Mouse (Mus musculus) bone marrow macrophage, adult 2 months (primary cell): ENCODE measurements around the gene Ppp1r12b.

Source experiments
- CTCF ChIP-seq: IDR thresholded peaks from 2 replicates; pipeline ENCODE4 v1.5.1; 2012; ENCODE audit warnings: low read depth, mild to moderate bottlenecking, low read length, moderate library complexity
- POLR2A ChIP-seq: IDR thresholded peaks from 2 replicates; pipeline ENCODE4 v1.6.1; 2012; ENCODE audit warnings: mild to moderate bottlenecking, low read depth, low read length, borderline replicate concordance

DNA sequence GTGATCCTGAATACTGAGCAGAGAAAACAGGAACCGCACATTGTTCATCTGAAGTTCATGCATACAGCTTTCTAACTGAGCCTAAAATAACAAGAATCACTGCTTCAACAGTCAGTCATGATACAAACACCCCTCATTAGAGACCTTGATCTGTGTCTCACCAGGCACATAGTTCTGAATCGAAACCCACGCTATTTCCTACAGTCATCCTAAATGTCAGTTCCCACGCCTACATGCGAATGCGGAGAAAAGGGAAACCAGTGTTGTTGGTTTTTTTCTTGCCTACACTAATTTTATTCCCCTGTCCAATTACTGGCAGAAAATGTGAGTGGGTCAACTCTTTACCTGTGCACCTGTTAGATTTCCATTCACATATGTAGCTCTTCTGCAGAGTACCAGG, 66.1 kb downstream of the Ppp1r12b start:
- TF ChIP-seq CTCF (no peak), POLR2A (no peak)
